Mouse (Mus musculus): ENCODE data around the gene Zfp715.
A peak's percentile ranks its signal among the peaks of the same experiment; 100 is the strongest.
"Not testable (repeated sequence)": the region's sequence is repeated elsewhere in the genome, so short reads cannot be mapped to it uniquely, and the experiment has no call there.

The Zfp715 gene

DNA sequence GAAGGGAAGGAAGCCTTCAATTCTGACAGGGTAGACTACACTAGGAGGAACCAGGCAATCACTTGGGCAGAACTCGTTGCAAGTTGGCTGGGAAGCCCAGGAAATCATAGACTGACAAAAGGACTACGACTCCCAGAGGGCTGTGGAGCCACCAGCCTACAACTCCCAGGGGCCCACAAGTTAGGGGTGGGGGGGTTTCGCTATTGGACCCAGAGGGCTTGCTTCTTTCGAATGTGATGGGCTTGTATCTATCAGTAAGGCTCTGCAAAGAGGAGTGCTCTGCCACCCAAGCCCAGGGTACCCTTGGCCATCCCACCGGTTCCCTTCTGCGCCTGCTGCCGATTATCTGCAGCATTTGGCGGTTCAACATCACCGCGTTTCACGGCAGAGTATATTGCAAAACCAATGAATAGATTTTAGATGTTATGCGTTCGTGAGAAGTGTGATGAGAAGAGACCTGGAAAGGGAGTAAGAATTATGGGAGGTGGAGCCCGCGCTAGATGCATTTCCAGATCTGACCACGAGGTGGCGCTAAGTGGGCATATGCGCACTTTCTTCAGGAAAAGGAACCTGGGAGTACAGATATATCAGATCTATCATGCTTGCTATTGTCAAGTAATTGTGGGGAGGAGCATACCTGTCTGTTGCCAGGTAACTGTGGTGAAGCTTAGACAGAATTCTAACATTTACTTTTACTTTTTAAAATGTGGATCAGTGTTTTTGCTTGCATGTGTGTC lies 30.1 kb downstream of the Zfp715 start:
- DNase-seq = peak; percentile 62

DNA sequence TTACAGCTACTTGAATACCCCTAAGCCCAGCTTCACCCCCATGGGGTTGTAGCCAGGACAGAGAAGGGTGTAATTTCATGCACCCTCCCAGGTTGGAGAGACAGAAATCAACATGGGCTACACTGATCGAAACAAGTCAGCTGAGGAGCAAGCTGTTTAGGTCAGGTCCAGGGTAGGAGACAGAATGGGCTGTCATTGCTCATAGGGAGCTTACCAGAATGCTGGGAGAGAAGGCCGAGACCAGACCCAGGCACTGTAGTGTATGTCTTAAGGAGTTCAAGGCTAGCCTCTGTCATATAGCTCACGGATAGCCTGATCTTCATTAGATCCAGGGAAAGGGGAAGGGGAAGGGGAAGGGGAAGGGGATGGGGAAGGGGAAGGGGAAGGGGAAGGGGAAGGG lies 30.6 kb downstream of the Zfp715 start:
- DNase-seq = no peak

GRCm38 (mm10) chr7:43277401-43277800 lies 35.7 kb downstream of the Zfp715 start:
- DNase-seq = no peak

- not testable (repeated sequence) for DNase-seq
These were observed 36.9 kb downstream of the Zfp715 start for GRCm38 (mm10) chr7:43276178-43276577.

- no peak for DNase-seq
These were observed 39.6 kb downstream of the Zfp715 start for GRCm38 (mm10) chr7:43273476-43273875.

DNA sequence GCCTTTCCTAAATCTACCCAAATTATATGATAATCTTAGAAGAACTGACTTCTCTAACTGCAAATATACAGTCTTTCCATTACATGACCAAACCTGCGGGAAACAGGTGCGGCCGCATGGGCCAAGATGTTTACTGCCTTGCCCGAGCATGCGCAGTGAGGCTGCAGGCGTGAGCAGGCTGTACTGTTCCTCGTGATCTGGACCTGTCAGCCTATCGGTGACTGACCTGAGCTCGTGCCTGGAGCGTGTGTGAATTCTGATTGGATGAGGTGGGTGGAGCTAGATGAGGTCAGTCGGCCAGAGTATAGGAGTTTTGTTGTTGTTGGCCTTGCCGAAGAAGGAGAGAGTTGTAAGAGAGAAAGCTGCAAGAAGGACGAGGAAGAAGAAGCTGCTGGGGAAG lies 45.7 kb downstream of the Zfp715 start:
- DNase-seq = not testable (repeated sequence)

- DNase-seq = no peak
These were observed 59.6 kb downstream of the Zfp715 start for GRCm38 (mm10) chr7:43253540-43253939.

GRCm38 (mm10) chr7:43250718-43251117 lies 62.4 kb downstream of the Zfp715 start:
- not testable (repeated sequence) for DNase-seq

All from embryo, embryonic 11 days (tissue).